Mouse (Mus musculus) lung, postnatal 0 days (tissue): ENCODE measurements at regions not wholly inside any gene's neighbourhood (a gene's known extent, or its start where the extent isn't known, plus 50 kb on each side); places are given as distances from the start of the nearest gene placed in this dataset.

Source experiments
- CTCF ChIP-seq: IDR thresholded peaks from 2 replicates; pipeline ENCODE4 v1.5.1; 2016; ENCODE audit warnings: antibody characterized with exemption, mild to moderate bottlenecking
- EP300 ChIP-seq: IDR thresholded peaks from 2 replicates; pipeline ENCODE4 v1.6.1; 2016; ENCODE audit warnings: antibody characterized with exemption, mild to moderate bottlenecking, control low read depth

DNA sequence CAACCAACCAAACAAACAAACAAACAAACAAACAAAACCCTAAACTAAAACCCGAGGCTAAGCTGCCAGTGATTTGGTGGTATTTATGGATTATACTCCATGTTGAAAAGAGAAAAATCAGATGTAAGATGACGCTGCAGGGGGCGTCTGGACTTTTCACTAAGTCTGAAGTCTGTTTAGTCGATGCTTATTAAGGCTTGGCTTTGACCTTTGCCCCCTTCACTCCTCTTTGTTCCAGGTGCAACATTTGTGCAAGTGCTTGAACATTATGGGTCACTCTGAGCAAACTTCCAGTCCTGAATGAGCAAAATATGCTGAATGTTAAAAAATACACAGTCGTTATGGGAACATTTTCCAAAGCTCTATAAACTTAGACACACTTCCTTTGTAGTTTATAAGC, 268.6 kb downstream of the Ptprc start:
- no peak for TF ChIP-seq CTCF
- no peak for TF ChIP-seq EP300
